Mouse (Mus musculus) ES-Bruce4 (cell line): Measurements from ENCODE around the gene Fam92b.

Experiments
- CTCF ChIP-seq: IDR thresholded peaks from one replicate; pipeline ENCODE4 v1.8.1; 2011; ENCODE audit warnings: low read depth, low read length
- EP300 ChIP-seq: IDR thresholded peaks from 2 replicates; pipeline ENCODE4 v1.6.1; 2011; ENCODE audit warnings: low read depth, low read length; ENCODE audit not compliant: insufficient read depth
- POLR2A ChIP-seq: IDR thresholded peaks from one replicate; pipeline ENCODE4 v1.8.1; 2011; ENCODE audit warnings: low read length; ENCODE audit not compliant: insufficient read depth

DNA sequence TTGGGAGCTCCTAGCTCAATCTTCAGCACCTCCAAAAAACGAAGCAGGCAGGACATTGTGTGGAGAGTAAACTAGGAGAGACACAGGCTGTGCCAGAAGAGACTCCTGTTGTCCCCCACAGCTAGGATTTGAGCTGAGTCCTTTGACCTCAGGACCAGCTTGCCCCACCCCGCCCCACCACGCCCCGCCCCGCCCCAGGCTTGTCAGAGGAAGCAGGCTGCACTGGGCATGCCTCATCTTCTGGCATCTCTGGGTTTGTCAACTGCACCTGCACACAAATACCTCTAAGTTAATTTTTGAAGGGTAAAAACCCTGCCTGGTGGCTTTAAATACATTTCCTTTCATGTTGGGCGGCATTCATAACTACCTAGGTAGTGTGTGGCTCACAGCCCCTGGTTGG is 24.1 kb upstream of the Fam92b start:
- TF ChIP-seq POLR2A = no peak
- TF ChIP-seq CTCF = no peak
- no peak for TF ChIP-seq EP300
